Mouse (Mus musculus): ENCODE data around the gene Far2. TPM values are rescaled to one million over a fixed set of nuclear protein-coding genes. Genes with fewer than 3 reads are reported as not detected.

Far2 gene
- polyA plus RNA-seq (2015; fragmentation: Nextera tagmentation; extraction: Ambion mirVana): 12.4 and 13.0 TPM in 2 replicates

DNA sequence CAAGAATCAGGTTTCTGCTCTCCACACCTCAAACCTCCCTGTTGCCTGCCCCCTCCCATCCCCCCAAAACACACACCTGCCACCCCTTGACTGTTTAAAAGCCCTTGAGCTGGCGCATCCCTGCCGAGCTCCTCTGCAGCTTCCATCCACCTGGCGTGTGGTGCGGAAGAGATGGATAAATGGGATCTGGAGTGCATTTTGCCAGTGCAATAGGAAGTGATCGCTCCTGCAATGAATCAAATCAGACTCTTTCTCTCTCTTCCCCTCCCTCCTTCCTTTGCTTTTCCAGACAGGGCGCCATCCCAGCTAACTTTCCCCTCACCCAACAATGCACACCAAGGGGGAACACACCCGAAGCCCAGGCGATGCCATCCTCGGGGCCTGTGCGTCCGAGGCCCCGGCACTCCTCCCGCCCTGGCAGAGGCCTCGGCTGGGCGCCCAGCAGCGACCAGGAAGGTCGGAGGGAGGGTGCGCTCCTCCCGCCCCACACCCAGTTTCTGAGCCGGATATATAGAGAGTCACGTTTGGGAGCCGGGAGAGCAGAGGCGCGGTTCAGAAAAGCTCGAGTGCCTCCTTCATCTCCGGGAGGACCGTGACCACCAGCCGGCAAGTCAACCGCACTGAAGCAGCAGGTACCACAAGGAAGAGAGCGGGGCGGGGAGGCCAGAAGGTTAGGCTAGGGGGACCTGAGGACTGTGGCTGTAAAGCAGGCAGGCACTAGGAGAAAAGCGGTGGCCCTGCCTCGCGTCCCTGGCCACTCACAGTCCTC lies at the start of gene Far2:
Far2 (plus strand) TSS at position 379 of the 769 bp plus-strand sequence.
- no peaks in the 10 kb centered on the region for H3K27me3 ChIP-seq
- H3K9ac ChIP-seq (replicated peaks): peak within 1 kb of the TSS; percentile 44
- no peaks in the 10 kb centered on the region for H3K36me3 ChIP-seq
- H3K4me3 ChIP-seq: peak within 1 kb of the TSS; percentile 43
- peak within 1 kb of the TSS; percentile 48 for H3K4me2 ChIP-seq (replicated peaks)
- H3K4me1 ChIP-seq: 0 out of 2 replicates have a peak, but pooled peaks cover 5% of the 10 kb centered on the region
- no peaks in the 10 kb centered on the region for H3K9me3 ChIP-seq
- peak within 1 kb of the TSS; percentile 12; the same call in 1 of the 2 replicates for H3K27ac ChIP-seq (replicated peaks)
- 2% methylated on average over 34 of the region's 34 CpGs for WGBS
- ATAC-seq (replicated peaks): peak; percentile 83

DNA sequence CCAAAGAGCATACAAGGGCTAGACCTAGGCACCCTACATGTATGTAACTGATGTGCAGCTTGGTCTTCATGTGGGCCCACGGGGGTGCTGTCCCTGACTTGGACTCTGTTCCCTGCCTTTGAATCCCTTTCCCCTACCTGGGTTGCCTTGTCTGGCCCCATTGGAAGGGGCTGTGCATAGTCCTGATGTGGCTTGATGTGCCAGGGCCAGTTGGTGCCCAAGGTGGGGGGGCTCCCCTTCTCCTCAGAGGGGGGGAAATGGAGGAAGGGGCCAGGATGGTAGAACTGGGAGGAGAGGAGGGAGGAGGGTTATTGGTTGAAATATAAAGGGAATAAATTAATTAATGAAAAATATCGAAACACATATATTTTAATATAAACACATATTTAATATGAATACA lies 46.6 kb upstream of the Far2 start:
- ATAC-seq (replicated peaks): no peak
- 90% methylated on average over 2 of the region's 2 CpGs for WGBS
- Histone ChIP-seq H3K27ac (replicated peaks) (no peak overlapping the region), H3K36me3 (no peaks in the 10 kb centered on the region), H3K4me2 (replicated peaks) (no peak overlapping the region), H3K9ac (replicated peaks) (no peak overlapping the region), H3K4me1 (no peaks in the 10 kb centered on the region), H3K4me3 (no peak overlapping the region), H3K27me3 (no peaks in the 10 kb centered on the region), H3K9me3 (no peaks in the 10 kb centered on the region)

DNA sequence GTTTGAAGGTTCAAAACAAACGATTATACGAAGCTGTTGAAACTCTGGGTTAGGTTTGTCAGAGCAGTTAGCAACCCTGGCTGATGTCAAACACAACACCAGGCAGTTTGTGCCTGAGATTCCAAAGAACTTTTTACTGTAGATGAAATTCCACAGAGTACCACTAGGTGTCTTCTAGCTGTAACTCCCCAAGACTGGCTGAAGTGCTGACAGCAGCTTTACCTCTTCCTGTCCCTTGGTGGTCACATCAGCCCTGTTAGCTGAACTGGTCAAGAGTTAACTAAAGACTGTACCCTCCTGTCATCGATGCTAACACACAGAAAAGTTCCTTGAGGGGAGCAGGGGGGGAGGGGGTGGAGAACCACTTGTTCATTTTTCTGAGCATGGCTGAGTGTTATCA lies 46.0 kb upstream of the Far2 start:
- H3K27ac ChIP-seq (replicated peaks): no peak overlapping the region
- ATAC-seq (replicated peaks): no peak; the same call in 1 of the 2 replicates
- no peak overlapping the region for H3K4me2 ChIP-seq (replicated peaks)
- no peak overlapping the region for H3K4me3 ChIP-seq
- H3K4me1 ChIP-seq: no peaks in the 10 kb centered on the region
- H3K9me3 ChIP-seq: no peaks in the 10 kb centered on the region
- WGBS: 37% methylated on average over 3 of the region's 3 CpGs
- no peak overlapping the region for H3K9ac ChIP-seq (replicated peaks)
- no peaks in the 10 kb centered on the region for H3K27me3 ChIP-seq
- no peaks in the 10 kb centered on the region for H3K36me3 ChIP-seq

DNA sequence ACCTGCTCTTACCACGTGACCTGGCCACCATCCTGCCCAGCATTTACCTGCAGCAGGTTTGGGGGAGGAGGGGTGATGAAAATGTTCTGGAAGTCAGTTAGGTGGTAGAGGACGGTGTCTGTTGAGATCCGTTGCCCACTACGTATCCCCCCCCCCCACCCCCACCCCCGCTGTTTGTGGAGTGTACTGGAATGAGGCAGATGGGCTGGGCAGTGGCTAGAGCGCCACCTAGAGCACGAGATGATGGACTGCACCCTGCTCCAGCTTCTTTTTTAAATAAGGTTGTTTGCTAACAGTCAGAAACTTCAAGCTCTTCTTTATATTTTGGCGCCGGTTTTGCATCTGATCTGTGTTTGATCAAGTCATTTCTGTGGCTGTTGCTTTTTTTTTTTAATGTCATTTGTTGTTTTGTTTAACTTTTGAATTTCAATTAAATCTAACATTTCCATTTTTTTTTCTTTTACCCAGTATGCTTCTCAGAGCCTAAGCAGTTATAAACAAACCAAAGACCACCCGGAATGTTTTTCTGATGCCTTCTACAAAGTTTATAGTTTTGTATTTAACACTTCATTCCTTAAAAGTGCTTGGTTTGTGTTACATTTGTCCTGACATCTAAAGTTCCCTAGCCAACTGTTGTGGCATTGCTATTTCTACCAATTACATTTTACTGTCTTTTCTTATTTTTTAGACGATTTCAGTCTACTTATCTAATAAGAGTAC lies 40.8 kb upstream of the Far2 start:
- H3K9ac ChIP-seq (replicated peaks): no peak overlapping the region
- 79% methylated on average over 11 of the region's 11 CpGs for WGBS
- H3K9me3 ChIP-seq: no peaks in the 10 kb centered on the region
- no peak for ATAC-seq (replicated peaks)
- H3K27ac ChIP-seq (replicated peaks): no peak overlapping the region
- H3K4me3 ChIP-seq: no peak overlapping the region
- no peak overlapping the region for H3K4me2 ChIP-seq (replicated peaks)
- H3K36me3 ChIP-seq: no peaks in the 10 kb centered on the region
- H3K27me3 ChIP-seq: no peaks in the 10 kb centered on the region
- H3K4me1 ChIP-seq: no peaks in the 10 kb centered on the region

DNA sequence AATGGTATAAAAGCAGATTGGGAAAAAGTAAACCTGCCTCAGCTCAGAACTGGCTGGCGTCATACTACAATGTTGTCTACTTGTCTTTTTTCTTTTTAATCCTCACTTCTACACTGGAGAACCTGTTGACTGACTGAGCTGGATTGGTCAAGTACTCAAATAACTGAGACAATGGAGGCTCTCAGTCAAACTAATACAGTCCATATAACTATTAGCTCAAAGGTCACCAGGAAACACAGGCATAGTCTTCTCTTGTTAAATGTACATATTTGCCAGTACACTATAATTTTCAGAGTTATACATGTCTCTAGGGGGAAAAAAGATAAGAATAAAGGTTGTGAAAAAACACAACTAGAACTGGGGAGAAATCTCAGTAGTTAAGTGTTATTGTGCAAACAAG lies 6.3 kb upstream of the Far2 start:
- 77% methylated on average over 1 of the region's 1 CpGs for WGBS
- Histone ChIP-seq H3K9ac (replicated peaks) (no peak overlapping the region), H3K36me3 (no peaks in the 10 kb centered on the region), H3K4me1 (no peaks in the 10 kb centered on the region), H3K27ac (replicated peaks) (no peak overlapping the region), H3K4me2 (replicated peaks) (no peak overlapping the region), H3K4me3 (no peak overlapping the region), H3K9me3 (no peaks in the 10 kb centered on the region), H3K27me3 (no peaks in the 10 kb centered on the region)
- no peak for ATAC-seq (replicated peaks)

DNA sequence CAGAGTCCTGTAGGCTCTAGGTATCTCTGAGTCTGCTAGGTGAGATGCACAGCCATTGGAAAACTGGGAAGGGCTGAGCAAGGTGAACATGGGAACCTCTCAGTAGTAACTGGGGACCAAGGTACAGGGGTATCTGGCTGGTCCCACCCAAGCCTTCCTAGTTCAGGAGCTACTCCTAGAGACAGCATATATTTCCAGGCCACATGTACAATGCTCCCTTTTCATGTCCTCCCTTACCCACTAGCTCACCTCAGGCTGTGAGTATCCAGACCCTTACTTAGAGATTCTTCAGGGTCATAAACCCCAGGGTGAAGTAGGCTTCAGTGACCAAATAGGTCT lies 560 bp downstream of the Far2 start:
- H3K4me2 ChIP-seq (replicated peaks): peak overlapping the region; percentile 48
- ATAC-seq (replicated peaks): peak; percentile 51
- H3K9me3 ChIP-seq: no peaks in the 10 kb centered on the region
- no peak overlapping the region for H3K27ac ChIP-seq (replicated peaks)
- H3K4me1 ChIP-seq: 0 out of 2 replicates have a peak, but pooled peaks cover 5% of the 10 kb centered on the region
- no peaks in the 10 kb centered on the region for H3K36me3 ChIP-seq
- H3K9ac ChIP-seq (replicated peaks): peak overlapping the region; percentile 44
- peak overlapping the region; percentile 43 for H3K4me3 ChIP-seq
- no peaks in the 10 kb centered on the region for H3K27me3 ChIP-seq

DNA sequence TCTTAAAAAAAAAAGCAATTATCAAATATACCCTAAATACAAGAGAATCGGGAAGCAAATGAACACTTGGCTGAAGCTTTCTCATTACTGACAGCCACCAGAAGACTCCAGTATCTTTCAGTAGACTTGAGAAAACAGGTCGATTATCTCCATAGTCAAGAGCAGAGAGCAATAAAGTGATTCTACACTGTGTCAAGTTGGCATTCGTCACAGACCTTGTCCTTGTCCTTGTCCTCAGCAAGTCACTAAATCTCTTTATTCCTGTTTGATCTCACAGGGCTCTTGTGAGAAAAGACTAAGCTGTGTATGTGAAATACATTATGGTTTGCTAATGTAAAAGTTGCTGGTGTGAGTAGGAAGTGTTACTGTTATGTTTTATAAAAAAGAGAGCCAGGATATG lies 16.1 kb downstream of the Far2 start:
- no peak overlapping the region for H3K4me2 ChIP-seq (replicated peaks)
- H3K27me3 ChIP-seq: no peaks in the 10 kb centered on the region
- no peaks in the 10 kb centered on the region for H3K4me1 ChIP-seq
- H3K9me3 ChIP-seq: no peaks in the 10 kb centered on the region
- no peak overlapping the region for H3K9ac ChIP-seq (replicated peaks)
- no peak overlapping the region for H3K27ac ChIP-seq (replicated peaks)
- no peak overlapping the region for H3K4me3 ChIP-seq
- no peaks in the 10 kb centered on the region for H3K36me3 ChIP-seq
- 92% methylated on average over 3 of the region's 3 CpGs for WGBS
- no peak for ATAC-seq (replicated peaks)

DNA sequence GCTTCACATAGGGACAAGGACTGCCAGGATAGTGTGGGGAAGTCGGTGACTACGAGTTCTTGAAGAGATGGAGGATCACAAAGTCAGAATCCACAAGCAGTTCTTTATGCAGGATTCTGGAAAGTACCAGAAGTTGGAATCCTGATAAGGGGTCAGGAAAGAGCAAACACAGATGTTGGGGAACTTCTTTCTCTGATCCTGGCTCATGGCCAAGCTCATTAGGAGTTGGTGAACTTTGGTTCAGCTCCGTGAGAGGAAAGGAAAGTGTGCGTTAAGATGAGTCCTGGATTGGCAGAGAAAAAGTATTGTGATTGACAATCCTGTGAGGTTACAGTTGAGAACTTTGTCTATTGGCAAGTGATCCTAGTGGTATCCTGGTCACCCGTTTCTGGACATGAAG lies 19.2 kb downstream of the Far2 start:
- Histone ChIP-seq H3K4me1 (no peaks in the 10 kb centered on the region), H3K27ac (replicated peaks) (no peak overlapping the region), H3K4me3 (no peak overlapping the region), H3K9me3 (no peaks in the 10 kb centered on the region), H3K36me3 (no peaks in the 10 kb centered on the region), H3K27me3 (no peaks in the 10 kb centered on the region), H3K9ac (replicated peaks) (no peak overlapping the region), H3K4me2 (replicated peaks) (no peak overlapping the region)
- ATAC-seq (replicated peaks): no peak
- 77% methylated on average over 5 of the region's 5 CpGs for WGBS

DNA sequence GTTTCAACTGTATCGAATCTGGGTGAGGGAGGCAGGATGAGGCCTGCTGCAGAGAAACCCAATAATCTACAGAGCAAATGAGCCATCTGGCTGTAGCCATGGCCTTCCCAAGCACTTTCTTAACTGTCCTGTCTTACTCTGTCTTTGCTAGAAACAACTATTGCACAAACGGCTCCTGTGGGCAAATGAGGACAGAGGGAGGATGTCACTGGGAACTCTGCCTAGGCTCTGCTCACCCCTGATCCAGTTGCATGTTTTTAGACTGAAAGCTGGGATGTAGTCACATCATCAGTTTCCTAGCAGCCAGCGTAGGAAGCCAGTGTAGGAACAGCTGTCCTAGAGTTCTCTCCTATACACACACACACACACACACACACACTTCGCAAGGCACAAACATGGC lies 21.7 kb downstream of the Far2 start:
- Histone ChIP-seq H3K36me3 (no peaks in the 10 kb centered on the region), H3K4me1 (no peaks in the 10 kb centered on the region), H3K4me3 (no peak overlapping the region), H3K9me3 (no peaks in the 10 kb centered on the region), H3K27ac (replicated peaks) (no peak overlapping the region), H3K9ac (replicated peaks) (no peak overlapping the region), H3K27me3 (no peaks in the 10 kb centered on the region), H3K4me2 (replicated peaks) (no peak overlapping the region)
- no peak for ATAC-seq (replicated peaks)
- WGBS: 96% methylated on average over 4 of the region's 4 CpGs

DNA sequence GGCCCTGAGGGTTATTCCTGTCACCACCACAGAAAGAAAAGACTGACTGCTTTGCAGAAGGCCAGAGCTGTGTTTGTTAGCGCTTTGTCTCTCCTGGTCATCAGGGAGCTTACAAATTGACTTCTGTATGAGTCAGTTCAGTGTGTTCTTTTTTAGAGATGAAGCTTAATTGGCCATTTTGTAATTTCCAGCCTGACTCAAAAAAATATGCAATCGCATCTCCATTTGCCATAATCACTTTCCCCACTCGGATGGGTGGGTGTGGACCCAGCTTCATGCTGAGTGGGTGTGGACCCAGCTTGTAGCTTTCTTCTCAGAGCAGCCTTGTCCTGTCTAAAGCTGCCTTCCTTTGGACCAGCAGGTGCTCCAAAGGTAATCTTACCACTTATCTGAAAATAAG lies 26.5 kb downstream of the Far2 start:
- 81% methylated on average over 3 of the region's 3 CpGs for WGBS
- Histone ChIP-seq H3K9me3 (no peaks in the 10 kb centered on the region), H3K4me2 (replicated peaks) (no peak overlapping the region), H3K4me1 (no peaks in the 10 kb centered on the region), H3K9ac (replicated peaks) (no peak overlapping the region), H3K4me3 (no peak overlapping the region), H3K27me3 (no peaks in the 10 kb centered on the region), H3K36me3 (no peaks in the 10 kb centered on the region), H3K27ac (replicated peaks) (no peak overlapping the region)
- no peak for ATAC-seq (replicated peaks)

DNA sequence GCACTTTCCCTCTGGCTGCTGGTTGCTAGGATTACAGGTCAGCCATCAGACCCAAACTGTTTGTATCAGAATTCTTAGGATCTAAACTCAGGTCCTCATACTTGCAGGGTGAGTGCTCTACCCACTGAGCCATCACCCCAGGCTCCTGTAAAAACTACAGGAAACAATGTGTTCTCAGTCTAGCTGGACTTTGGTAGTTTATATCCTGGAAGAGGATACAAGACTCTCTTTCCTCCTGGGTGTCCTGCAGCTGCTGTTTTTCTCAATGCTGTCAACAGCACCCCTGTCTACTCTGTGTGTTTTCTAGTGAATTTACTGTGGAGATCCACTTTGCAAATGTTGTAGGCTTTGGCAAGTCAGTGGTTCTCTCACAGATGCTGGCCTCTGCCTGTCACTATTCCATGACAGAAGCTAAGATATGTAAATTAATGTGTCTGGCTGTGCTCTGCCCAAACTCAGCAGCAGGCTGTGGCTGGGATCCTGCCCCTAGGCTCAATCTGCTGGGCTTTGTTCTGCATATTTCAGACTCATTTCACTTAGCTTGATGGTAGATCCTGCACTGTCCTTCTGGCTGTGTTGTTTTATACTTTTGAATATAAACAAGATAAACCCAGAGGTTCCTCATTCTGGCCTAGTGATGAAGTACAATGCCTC lies 27.3 kb downstream of the Far2 start:
- H3K4me1 ChIP-seq: no peaks in the 10 kb centered on the region
- no peak overlapping the region for H3K4me2 ChIP-seq (replicated peaks)
- 0 out of 2 replicates have a peak, but pooled peaks have one; percentile 23 for ATAC-seq (replicated peaks)
- no peaks in the 10 kb centered on the region for H3K36me3 ChIP-seq
- H3K4me3 ChIP-seq: no peak overlapping the region
- H3K9ac ChIP-seq (replicated peaks): no peak overlapping the region
- H3K27ac ChIP-seq (replicated peaks): no peak overlapping the region
- no peaks in the 10 kb centered on the region for H3K9me3 ChIP-seq
- H3K27me3 ChIP-seq: no peaks in the 10 kb centered on the region

DNA sequence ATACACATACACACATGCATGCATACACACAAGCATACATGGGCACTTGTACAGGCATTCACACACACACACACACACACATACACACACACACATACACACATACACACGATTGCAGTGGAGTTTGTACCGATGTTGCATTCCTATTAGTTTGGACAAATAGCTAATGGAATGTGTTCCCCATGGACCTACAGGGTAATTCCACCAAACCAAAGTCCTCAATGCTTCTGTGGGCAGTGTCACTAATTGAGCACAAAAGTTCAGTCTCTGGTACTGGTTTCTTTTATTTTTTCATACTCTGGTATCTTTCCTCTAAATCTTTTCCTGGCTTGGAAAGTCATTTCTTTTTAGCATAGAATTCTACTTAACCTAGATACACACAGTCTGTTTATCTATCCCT lies 36.8 kb downstream of the Far2 start:
- no peaks in the 10 kb centered on the region for H3K36me3 ChIP-seq
- H3K9me3 ChIP-seq: no peaks in the 10 kb centered on the region
- H3K4me3 ChIP-seq: no peak overlapping the region
- ATAC-seq (replicated peaks): no peak
- WGBS: 95% methylated on average over 2 of the region's 2 CpGs
- H3K4me2 ChIP-seq (replicated peaks): no peak overlapping the region
- H3K4me1 ChIP-seq: no peaks in the 10 kb centered on the region
- no peaks in the 10 kb centered on the region for H3K27me3 ChIP-seq
- H3K27ac ChIP-seq (replicated peaks): no peak overlapping the region
- no peak overlapping the region for H3K9ac ChIP-seq (replicated peaks)
